Mouse (Mus musculus) lung, postnatal 0 days (tissue): ENCODE measurements around the gene Adamtsl4.

ENCODE experiments used
- CTCF ChIP-seq: IDR thresholded peaks from 2 replicates; pipeline ENCODE4 v1.5.1; 2016; ENCODE audit warnings: antibody characterized with exemption, mild to moderate bottlenecking
- EP300 ChIP-seq: IDR thresholded peaks from 2 replicates; pipeline ENCODE4 v1.6.1; 2016; ENCODE audit warnings: antibody characterized with exemption, mild to moderate bottlenecking, control low read depth

GRCm38 (mm10) chr3:95627763-95628162 lies 60.0 kb downstream of the Adamtsl4 start:
- TF ChIP-seq CTCF (no peak), EP300 (no peak)
